Mouse (Mus musculus) hindbrain, embryonic 14.5 days (tissue): Measurements from ENCODE around the gene Ago4. TPM values are rescaled to one million over a fixed set of nuclear protein-coding genes. Genes with fewer than 3 reads are reported as not detected.

Experiments
- ATAC-seq: fragments of 200-750 bp; cut with Nextera tagmentation; 2 replicates; pipeline ENCODE4 v1.8.0; 2017; ENCODE audit warnings: moderate number of reproducible peaks, mild to moderate bottlenecking, moderate TSS enrichment, moderate library complexity; ENCODE audit not compliant: low FRiP score
- DNase-seq: peaks from one replicate; pipeline ENCODE4 v3.0.0-alpha.2; 2015; ENCODE audit warnings: low spot score
- H3K27ac ChIP-seq: fragments of 300-500 bp; sonication (generic); 2 replicates; pipeline ENCODE4 v1.5.1; 2014; ENCODE audit warnings: mild to moderate bottlenecking, moderate library complexity
- H3K27me3 ChIP-seq: fragments of 300-500 bp; sonication (generic); 2 replicates; pipeline ENCODE4 v1.6.1; 2014; ENCODE audit warnings: mild to moderate bottlenecking, low read length, mixed read lengths; ENCODE audit not compliant: control insufficient read depth, insufficient read depth
- H3K36me3 ChIP-seq: fragments of 300-500 bp; sonication (generic); replicated peaks from 2 replicates; pipeline ENCODE4 v1.6.1; 2014; ENCODE audit not compliant: control insufficient read depth, insufficient read depth
- H3K4me1 ChIP-seq: fragments of 300-500 bp; sonication (generic); replicated peaks from 2 replicates; pipeline ENCODE4 v1.6.1; 2014; ENCODE audit warnings: antibody characterized with exemption, low read length, mixed read lengths; ENCODE audit not compliant: control insufficient read depth, insufficient read depth
- H3K4me2 ChIP-seq: fragments of 300-500 bp; sonication (generic); replicated peaks from 2 replicates; pipeline ENCODE4 v1.6.1; 2014; ENCODE audit warnings: mild to moderate bottlenecking, moderate library complexity
- H3K4me3 ChIP-seq: fragments of 300-500 bp; sonication (generic); replicated peaks from 2 replicates; pipeline ENCODE4 v1.5.1; 2014; ENCODE audit warnings: mild to moderate bottlenecking, low read length
- H3K9ac ChIP-seq: fragments of 300-500 bp; sonication (generic); 2 replicates; pipeline ENCODE4 v1.6.1; 2014
- H3K9me3 ChIP-seq: fragments of 300-500 bp; sonication (generic); 2 replicates; pipeline ENCODE4 v1.6.1; 2016; ENCODE audit warnings: low read length; ENCODE audit not compliant: control insufficient read depth
- WGBS: fragments of 180-500 bp; shearing (Covaris S2); extraction: QIAGEN DNeasy Blood & Tissue Kit; methylation state at CpG from one replicate; pipeline ENCODE4 v1.1.7; 2014; 5-methylcytosine and 5-hydroxymethylcytosine counted together
- polyA plus RNA-seq: library from polyadenylated mRNA; unstranded; fragments of >200 nt; fragmentation: Nextera tagmentation; extraction: Ambion mirVana; gene quantifications from 2 replicates; pipeline ENCODE4 v1.2.1, GENCODE M21; 2014

The Ago4 gene
- polyA plus RNA-seq, 1 experiment from 2014 or later: 9.8 TPM

DNA sequence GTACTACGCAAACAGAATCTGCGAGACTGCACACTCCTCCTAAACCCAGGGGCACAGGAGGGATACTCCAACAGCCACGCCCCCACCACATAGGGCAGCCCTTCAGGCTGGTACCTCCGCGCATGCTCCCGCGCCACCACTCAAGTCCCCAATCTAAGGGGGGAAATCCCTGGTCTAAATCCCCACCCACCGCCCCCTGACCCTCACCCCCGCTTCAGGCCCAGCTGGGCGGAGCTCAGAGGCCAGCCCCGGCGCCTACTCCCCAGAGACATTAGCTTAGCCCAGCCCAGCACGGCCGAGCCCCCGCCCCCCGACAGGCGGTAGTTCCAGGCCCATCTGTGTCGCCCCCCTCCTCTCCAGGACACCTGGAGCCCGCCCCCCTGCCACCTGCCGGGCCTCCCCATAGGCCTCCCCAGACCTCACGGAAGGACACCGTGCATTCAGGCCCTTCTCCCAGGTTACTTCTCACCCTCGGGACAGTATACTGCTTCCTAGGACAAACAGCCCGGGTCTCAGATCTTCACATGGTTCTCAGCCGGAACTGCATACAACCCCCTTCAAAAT lies 65.5 kb downstream of the Ago4 start:
- Histone ChIP-seq H3K9ac (peak overlapping the region; percentile 90), H3K4me2 (peak overlapping the region; percentile 67), H3K9me3 (no peaks in the 10 kb centered on the region), H3K4me1 (peaks cover 44% of the 10 kb centered on the region), H3K4me3 (peak overlapping the region; percentile 64), H3K36me3 (no peaks in the 10 kb centered on the region), H3K27me3 (no peaks in the 10 kb centered on the region), H3K27ac (peak overlapping the region; percentile 89)
- peak; percentile 48 for DNase-seq
- 0% methylated on average over 25 of the region's 25 CpGs for WGBS
- ATAC-seq: peak; percentile 73

DNA sequence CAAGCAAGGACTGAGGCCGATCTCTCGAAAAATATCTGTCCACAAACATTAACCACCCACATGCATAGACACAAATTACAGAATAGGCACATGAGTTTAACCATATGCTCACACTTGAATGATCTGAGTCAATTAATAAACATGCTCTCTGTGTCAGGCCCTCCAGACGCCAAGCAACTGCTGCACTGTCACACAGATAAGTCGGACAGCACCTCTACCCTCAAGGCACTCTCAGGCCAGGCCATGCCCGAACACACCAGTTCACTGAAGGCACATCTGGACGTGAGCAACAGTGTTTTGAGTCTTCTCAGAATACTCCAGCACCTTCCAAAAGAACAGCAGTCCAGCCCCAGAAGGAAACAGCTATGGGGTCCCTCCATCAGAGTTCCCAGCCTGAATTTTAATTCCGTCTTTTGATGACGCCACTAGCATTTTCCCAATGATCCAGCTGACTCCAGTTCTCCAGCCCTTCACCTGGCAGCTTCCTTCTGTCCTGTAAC lies 67.0 kb downstream of the Ago4 start:
- H3K4me2 ChIP-seq: peak overlapping the region; percentile 67
- 4% methylated on average over 8 of the region's 8 CpGs for WGBS
- H3K4me3 ChIP-seq: peak overlapping the region; percentile 64
- H3K9me3 ChIP-seq: no peaks in the 10 kb centered on the region
- H3K27me3 ChIP-seq: no peaks in the 10 kb centered on the region
- H3K27ac ChIP-seq: peak overlapping the region; percentile 86
- H3K36me3 ChIP-seq: no peaks in the 10 kb centered on the region; the same call in 1 of the 2 replicates
- H3K4me1 ChIP-seq: peaks cover 44% of the 10 kb centered on the region
- H3K9ac ChIP-seq: peak overlapping the region; percentile 59
- no peak for DNase-seq
- no peak for ATAC-seq

DNA sequence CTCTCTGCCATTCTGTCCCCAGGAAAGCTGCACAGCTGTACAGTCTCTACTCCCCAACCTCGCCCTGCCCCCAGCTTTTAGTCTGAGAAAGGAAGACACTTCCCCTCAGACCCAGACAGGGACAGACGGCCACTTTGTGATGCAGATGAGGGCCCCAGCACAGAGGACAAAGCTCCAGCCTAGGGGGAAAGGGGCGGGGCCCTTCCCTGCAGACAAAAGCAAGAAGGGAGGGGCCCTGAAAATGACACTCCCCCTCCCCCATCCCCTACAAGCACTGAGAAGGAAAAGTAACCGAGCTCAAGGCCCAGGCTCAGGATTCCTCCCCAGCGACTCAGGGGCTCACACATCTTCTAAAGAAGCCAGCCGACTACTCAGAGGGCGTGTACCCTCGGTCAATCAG lies 67.4 kb downstream of the Ago4 start:
- Histone ChIP-seq H3K27me3 (no peaks in the 10 kb centered on the region), H3K36me3 (no peaks in the 10 kb centered on the region; the same call in 1 of the 2 replicates), H3K9ac (peak overlapping the region; percentile 59), H3K27ac (peak overlapping the region; percentile 86), H3K4me1 (peaks cover 44% of the 10 kb centered on the region), H3K9me3 (no peaks in the 10 kb centered on the region), H3K4me2 (peak overlapping the region; percentile 67), H3K4me3 (peak overlapping the region; percentile 64)
- peak; percentile 15; the same call in 1 of the 2 replicates for ATAC-seq
- WGBS: 0% methylated on average over 8 of the region's 8 CpGs
- DNase-seq: peak; percentile 63

GRCm38 (mm10) chr4:126464892-126465235 lies 68.4 kb downstream of the Ago4 start:
- ATAC-seq (no peak), DNase-seq (no peak)
- Histone ChIP-seq H3K27ac (peak overlapping the region; percentile 86), H3K36me3 (peaks cover 9% of the 10 kb centered on the region), H3K9me3 (no peaks in the 10 kb centered on the region), H3K4me1 (peaks cover 44% of the 10 kb centered on the region), H3K4me3 (peak overlapping the region; percentile 64), H3K27me3 (no peaks in the 10 kb centered on the region), H3K9ac (peak overlapping the region; percentile 59), H3K4me2 (peak overlapping the region; percentile 67)
- WGBS: 2% methylated on average over 2 of the region's 2 CpGs

DNA sequence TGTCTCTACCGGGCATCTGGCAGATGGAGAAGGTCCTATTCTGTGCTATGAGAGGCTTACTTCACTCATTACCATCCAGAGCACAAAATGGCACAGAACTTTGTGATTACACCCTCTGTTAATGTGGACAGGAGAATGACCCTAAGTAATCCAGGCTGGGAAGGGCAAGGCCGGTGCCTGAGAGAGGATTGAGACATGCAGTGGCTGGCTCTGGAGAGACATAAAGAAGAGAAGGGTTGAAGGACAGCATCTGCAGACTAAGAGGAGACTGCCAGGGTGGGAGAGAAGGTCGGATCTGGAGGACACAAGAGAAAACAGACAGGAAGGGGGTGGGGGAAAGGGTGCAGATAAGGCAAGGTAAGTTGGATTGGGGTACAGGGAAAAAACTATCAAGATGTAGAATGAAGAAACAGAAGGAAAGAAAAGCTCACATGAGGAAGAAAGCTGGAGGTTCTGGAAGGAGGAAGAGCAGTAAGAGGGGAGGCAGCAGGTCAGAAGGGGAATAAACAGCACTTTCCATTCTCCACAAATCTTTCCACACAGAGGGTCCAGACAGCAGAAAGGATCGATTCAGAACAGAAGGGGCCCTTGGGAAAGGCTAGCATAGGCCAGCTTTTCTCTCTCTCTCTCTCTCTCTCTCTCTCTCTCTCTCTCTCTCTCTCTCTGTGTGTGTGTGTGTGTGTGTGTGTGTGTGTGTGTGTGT lies 68.9 kb downstream of the Ago4 start:
- WGBS: 10% methylated on average over 4 of the region's 4 CpGs
- Histone ChIP-seq H3K4me2 (peak overlapping the region; percentile 67), H3K4me3 (peak overlapping the region; percentile 64; the same call in 1 of the 2 replicates), H3K9ac (peak overlapping the region; percentile 32), H3K4me1 (peaks cover 44% of the 10 kb centered on the region), H3K36me3 (peaks cover 14% of the 10 kb centered on the region), H3K27me3 (no peaks in the 10 kb centered on the region), H3K9me3 (no peaks in the 10 kb centered on the region), H3K27ac (peak overlapping the region; percentile 86)
- DNase-seq (no peak), ATAC-seq (no peak)

DNA sequence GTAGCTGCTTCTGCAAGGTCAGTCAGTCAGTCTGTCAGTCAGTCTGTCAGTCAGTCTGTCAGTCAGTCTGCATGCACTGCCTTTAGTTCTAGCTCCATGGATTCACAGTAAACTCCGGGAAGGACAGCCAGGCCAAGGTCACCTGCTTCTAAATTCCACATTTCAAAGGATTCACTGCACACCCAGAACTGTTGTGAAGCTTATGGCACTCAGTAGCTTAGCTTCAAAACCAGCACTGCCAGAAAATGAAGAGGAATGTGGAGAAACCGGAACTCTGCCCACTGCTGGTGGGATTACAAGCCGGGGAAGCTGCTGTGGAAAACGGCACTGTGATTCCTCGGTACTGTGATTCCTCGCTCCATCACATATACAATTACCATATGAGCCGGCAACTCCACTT lies 77.8 kb downstream of the Ago4 start:
- Histone ChIP-seq H3K9me3 (no peaks in the 10 kb centered on the region), H3K27me3 (no peaks in the 10 kb centered on the region), H3K4me1 (no peaks in the 10 kb centered on the region), H3K9ac (no peak overlapping the region), H3K27ac (no peak overlapping the region), H3K4me2 (no peak overlapping the region), H3K36me3 (peaks cover 100% of the 10 kb centered on the region), H3K4me3 (no peak overlapping the region)
- no peak for DNase-seq
- ATAC-seq: no peak
- 89% methylated on average over 7 of the region's 7 CpGs for WGBS

- Histone ChIP-seq H3K4me2 (no peak overlapping the region), H3K27me3 (no peaks in the 10 kb centered on the region), H3K27ac (no peak overlapping the region), H3K9me3 (no peaks in the 10 kb centered on the region), H3K4me1 (no peaks in the 10 kb centered on the region), H3K9ac (no peak overlapping the region), H3K36me3 (peaks cover 100% of the 10 kb centered on the region), H3K4me3 (no peak overlapping the region)
- ATAC-seq (no peak), DNase-seq (no peak)
- WGBS: 94% methylated on average over 5 of the region's 5 CpGs
These were observed 78.6 kb downstream of the Ago4 start for GRCm38 (mm10) chr4:126454547-126455254.

GRCm38 (mm10) chr4:126450268-126450667 lies 83.0 kb downstream of the Ago4 start:
- Histone ChIP-seq H3K4me2 (no peak overlapping the region), H3K27ac (no peak overlapping the region), H3K36me3 (peaks cover 100% of the 10 kb centered on the region), H3K9ac (no peak overlapping the region), H3K4me1 (no peaks in the 10 kb centered on the region), H3K27me3 (no peaks in the 10 kb centered on the region), H3K9me3 (no peaks in the 10 kb centered on the region), H3K4me3 (no peak overlapping the region)
- ATAC-seq (no peak), DNase-seq (no peak)
- WGBS: 90% methylated on average over 1 of the region's 1 CpGs

- no peak for ATAC-seq
- Histone ChIP-seq H3K27me3 (no peaks in the 10 kb centered on the region), H3K36me3 (peaks cover 99% of the 10 kb centered on the region), H3K27ac (no peak overlapping the region), H3K9ac (no peak overlapping the region), H3K4me3 (no peak overlapping the region), H3K9me3 (no peaks in the 10 kb centered on the region), H3K4me1 (no peaks in the 10 kb centered on the region), H3K4me2 (no peak overlapping the region)
- no peak for DNase-seq
- WGBS: 89% methylated on average over 7 of the region's 7 CpGs
These were observed 86.1 kb downstream of the Ago4 start for GRCm38 (mm10) chr4:126447126-126447525.
